Mouse (Mus musculus) forebrain, embryonic 11.5 days (tissue): ENCODE measurements around the gene Hoxd8. TPM values are rescaled to one million over a fixed set of nuclear protein-coding genes. Genes with fewer than 3 reads are reported as not detected.

ENCODE experiments used
- ATAC-seq: fragments of 200-750 bp; cut with Nextera tagmentation; replicated peaks from 2 replicates; pipeline ENCODE4 v1.8.0; 2017; ENCODE audit warnings: moderate TSS enrichment; ENCODE audit not compliant: low FRiP score
- DNase-seq: peaks from one replicate; pipeline ENCODE4 v3.0.0-alpha.2; 2017; ENCODE audit warnings: low spot score
- H3K27ac ChIP-seq: fragments of 300-500 bp; sonication (generic); 2 replicates; pipeline ENCODE4 v1.5.1; 2014; ENCODE audit warnings: low read depth, low read length
- H3K27me3 ChIP-seq: fragments of 300-500 bp; sonication (generic); 2 replicates; pipeline ENCODE4 v1.6.1; 2014; ENCODE audit warnings: mild to moderate bottlenecking, low read length, mixed read lengths; ENCODE audit not compliant: control insufficient read depth, insufficient read depth
- H3K36me3 ChIP-seq: fragments of 300-500 bp; sonication (generic); 2 replicates; pipeline ENCODE4 v1.6.1; 2014; ENCODE audit warnings: mild to moderate bottlenecking, low read length, moderate library complexity, mixed read lengths; ENCODE audit not compliant: control insufficient read depth, insufficient read depth
- H3K4me1 ChIP-seq: fragments of 300-500 bp; sonication (generic); replicated peaks from 2 replicates; pipeline ENCODE4 v1.6.1; 2014; ENCODE audit warnings: low read length, mixed read lengths; ENCODE audit not compliant: control insufficient read depth, insufficient read depth
- H3K4me2 ChIP-seq: fragments of 300-500 bp; sonication (generic); 2 replicates; pipeline ENCODE4 v1.6.1; 2014; ENCODE audit warnings: low read depth, mild to moderate bottlenecking, low read length, moderate library complexity, mixed read lengths; ENCODE audit not compliant: severe bottlenecking
- H3K4me3 ChIP-seq: fragments of 300-500 bp; sonication (generic); 2 replicates; pipeline ENCODE4 v1.5.1; 2014; ENCODE audit warnings: low read depth, low read length
- H3K9ac ChIP-seq: fragments of 300-500 bp; sonication (generic); 2 replicates; pipeline ENCODE4 v1.6.1; 2014; ENCODE audit warnings: low read length
- H3K9me3 ChIP-seq: fragments of 300-500 bp; sonication (generic); 2 replicates; pipeline ENCODE4 v1.6.1; 2016; ENCODE audit warnings: low read length, mixed read lengths; ENCODE audit not compliant: control insufficient read depth
- WGBS: fragments of 180-500 bp; shearing (Covaris S2); extraction: QIAGEN DNeasy Blood & Tissue Kit; methylation state at CpG from one replicate; pipeline ENCODE4 v1.1.7; 2014; 5-methylcytosine and 5-hydroxymethylcytosine counted together
- polyA plus RNA-seq: library from polyadenylated mRNA; unstranded; fragments of >200 nt; fragmentation: Nextera tagmentation; extraction: Ambion mirVana; gene quantifications from 2 replicates; pipeline ENCODE4 v1.2.1, GENCODE M21; 2014

Hoxd8 gene
- polyA plus RNA-seq, 1 experiment from 2014 or later: not detected

DNA sequence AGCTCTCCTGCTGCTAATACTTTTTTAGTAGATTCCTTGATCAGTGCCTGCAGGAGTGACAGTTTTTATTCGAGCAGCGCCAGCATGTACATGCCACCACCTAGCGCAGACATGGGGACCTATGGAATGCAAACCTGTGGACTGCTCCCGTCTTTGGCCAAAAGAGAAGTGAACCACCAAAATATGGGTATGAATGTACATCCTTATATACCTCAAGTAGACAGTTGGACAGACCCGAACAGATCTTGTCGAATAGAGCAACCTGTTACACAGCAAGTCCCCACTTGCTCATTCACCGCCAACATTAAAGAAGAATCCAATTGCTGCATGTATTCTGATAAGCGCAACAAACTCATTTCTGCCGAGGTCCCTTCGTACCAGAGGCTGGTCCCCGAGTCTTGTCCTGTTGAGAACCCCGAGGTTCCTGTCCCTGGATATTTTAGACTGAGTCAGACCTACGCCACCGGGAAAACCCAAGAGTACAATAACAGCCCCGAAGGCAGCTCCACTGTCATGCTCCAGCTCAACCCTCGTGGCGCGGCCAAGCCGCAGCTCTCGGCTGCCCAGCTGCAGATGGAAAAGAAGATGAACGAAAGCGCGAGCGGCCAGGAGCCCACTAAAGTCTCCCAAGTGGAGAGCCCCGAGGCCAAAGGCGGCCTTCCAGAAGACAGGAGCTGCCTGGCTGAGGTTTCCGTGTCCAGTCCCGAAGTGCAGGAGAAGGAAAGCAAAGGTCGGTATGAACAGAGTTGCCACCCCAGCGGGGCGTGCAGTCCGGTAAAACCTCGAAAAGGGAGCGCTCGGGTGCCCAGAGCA is 12.2 kb upstream of the Hoxd8 start:
- Histone ChIP-seq H3K4me2 (no peak overlapping the region), H3K4me3 (no peak overlapping the region), H3K36me3 (no peaks in the 10 kb centered on the region), H3K9me3 (no peaks in the 10 kb centered on the region), H3K27me3 (peaks cover 96% of the 10 kb centered on the region), H3K4me1 (no peaks in the 10 kb centered on the region), H3K9ac (no peak overlapping the region), H3K27ac (no peak overlapping the region)
- WGBS: 4% methylated on average over 35 of the region's 35 CpGs
- ATAC-seq (no peak), DNase-seq (no peak)

DNA sequence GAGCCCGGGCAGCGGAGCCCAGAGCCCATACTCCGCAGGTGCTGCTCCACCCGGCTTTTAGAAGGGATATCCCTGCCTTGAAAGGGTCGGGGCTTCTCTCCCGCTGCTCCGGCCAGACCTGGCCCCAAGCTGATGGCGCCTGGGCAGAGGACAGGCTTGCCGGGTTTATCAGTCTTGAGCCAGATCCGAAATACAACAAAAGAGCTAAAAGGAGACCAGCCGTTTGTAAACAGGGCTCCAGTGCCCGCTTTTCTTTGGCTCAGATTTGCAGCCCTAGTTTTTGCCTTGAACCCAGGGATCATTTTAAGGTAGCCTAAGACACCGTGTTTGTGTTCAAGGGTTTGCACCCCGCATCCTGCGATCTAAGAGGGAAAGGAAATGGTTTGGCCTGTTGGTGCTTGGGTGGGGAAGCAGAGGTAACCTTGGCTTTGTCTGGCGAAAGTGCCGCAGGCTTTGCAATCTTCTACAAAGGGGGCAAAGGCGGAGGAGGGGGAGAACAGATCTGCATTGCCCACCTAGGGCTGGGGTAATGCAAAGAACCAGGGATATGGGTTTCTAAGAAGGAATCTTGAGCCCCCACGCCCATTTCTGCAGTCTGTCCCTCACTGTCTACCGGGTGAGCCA is 11.5 kb upstream of the Hoxd8 start:
- H3K27me3 ChIP-seq: peaks cover 96% of the 10 kb centered on the region
- H3K9me3 ChIP-seq: no peaks in the 10 kb centered on the region
- peaks cover under 1% of the 10 kb centered on the region; the same call in 1 of the 2 replicates for H3K4me1 ChIP-seq
- H3K36me3 ChIP-seq: no peaks in the 10 kb centered on the region
- no peak overlapping the region for H3K27ac ChIP-seq
- DNase-seq (peak; percentile 57), ATAC-seq (no peak)
- WGBS: 2% methylated on average over 20 of the region's 20 CpGs
- H3K4me3 ChIP-seq: no peak overlapping the region
- H3K4me2 ChIP-seq: no peak overlapping the region
- H3K9ac ChIP-seq: no peak overlapping the region

GRCm38 (mm10) chr2:74693432-74693827 is 11.0 kb upstream of the Hoxd8 start:
- Histone ChIP-seq H3K27me3 (peaks cover 97% of the 10 kb centered on the region), H3K36me3 (no peaks in the 10 kb centered on the region), H3K27ac (no peak overlapping the region), H3K4me3 (no peak overlapping the region), H3K4me1 (peaks cover 3% of the 10 kb centered on the region; the same call in 1 of the 2 replicates), H3K4me2 (no peak overlapping the region), H3K9ac (no peak overlapping the region), H3K9me3 (no peaks in the 10 kb centered on the region)
- DNase-seq: peak; percentile 44
- 11% methylated on average over 4 of the region's 4 CpGs for WGBS
- no peak for ATAC-seq

- Histone ChIP-seq H3K27me3 (peaks cover 97% of the 10 kb centered on the region), H3K4me2 (no peak overlapping the region), H3K27ac (no peak overlapping the region), H3K4me1 (peaks cover 3% of the 10 kb centered on the region; the same call in 1 of the 2 replicates), H3K4me3 (no peak overlapping the region), H3K9me3 (no peaks in the 10 kb centered on the region), H3K9ac (no peak overlapping the region), H3K36me3 (no peaks in the 10 kb centered on the region)
- DNase-seq (peak; percentile 70), ATAC-seq (no peak)
- WGBS: 3% methylated on average over 16 of the region's 16 CpGs
Observed at GRCm38 (mm10) chr2:74694066-74694465, 10.3 kb upstream of the Hoxd8 start.

- H3K9me3 ChIP-seq: no peaks in the 10 kb centered on the region
- H3K4me1 ChIP-seq: peaks cover 3% of the 10 kb centered on the region; the same call in 1 of the 2 replicates
- DNase-seq: no peak
- H3K4me3 ChIP-seq: no peak overlapping the region
- H3K9ac ChIP-seq: no peak overlapping the region
- H3K4me2 ChIP-seq: no peak overlapping the region
- no peak overlapping the region for H3K27ac ChIP-seq
- H3K27me3 ChIP-seq: peaks cover 99% of the 10 kb centered on the region
- 0% methylated on average over 1 of the region's 1 CpGs for WGBS
- H3K36me3 ChIP-seq: no peaks in the 10 kb centered on the region
- ATAC-seq: no peak
Observed at GRCm38 (mm10) chr2:74695383-74695782, 9.0 kb upstream of the Hoxd8 start.

DNA sequence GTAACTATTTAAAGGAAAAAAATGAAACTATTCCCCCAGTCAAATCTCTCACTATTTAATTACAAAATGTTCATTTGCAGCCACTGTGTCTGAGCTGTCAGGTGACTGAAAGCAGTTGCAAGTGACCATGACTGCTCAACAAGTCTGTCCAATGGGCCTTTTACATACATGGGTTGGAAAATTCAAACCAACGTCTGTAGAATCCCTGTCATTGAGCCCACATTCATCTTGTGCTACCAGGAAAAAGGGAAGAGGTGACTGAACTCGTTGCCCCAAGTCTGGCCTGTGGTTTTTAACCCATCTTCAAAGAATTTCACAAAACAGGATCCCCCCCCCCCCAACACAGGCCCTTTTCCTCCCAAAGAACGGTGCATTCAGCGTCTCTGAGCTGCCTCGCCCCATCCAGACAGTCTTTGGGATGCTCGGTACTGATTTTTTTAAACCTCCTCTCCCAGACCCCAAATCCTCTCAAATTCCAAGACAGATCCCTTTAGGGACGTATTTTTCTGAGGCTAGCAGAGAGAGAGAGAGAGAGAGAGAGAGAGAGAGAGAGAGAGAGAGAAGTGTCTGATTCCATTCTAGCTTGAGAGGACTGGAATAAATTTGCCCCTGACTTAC is 8.5 kb upstream of the Hoxd8 start:
- ATAC-seq (no peak), DNase-seq (peak; percentile 50)
- H3K4me3 ChIP-seq: no peak overlapping the region
- no peak overlapping the region for H3K27ac ChIP-seq
- H3K4me1 ChIP-seq: peaks cover 3% of the 10 kb centered on the region; the same call in 1 of the 2 replicates
- no peaks in the 10 kb centered on the region for H3K36me3 ChIP-seq
- H3K9me3 ChIP-seq: no peaks in the 10 kb centered on the region
- WGBS: 3% methylated on average over 7 of the region's 7 CpGs
- H3K4me2 ChIP-seq: no peak overlapping the region
- peaks cover 100% of the 10 kb centered on the region for H3K27me3 ChIP-seq
- H3K9ac ChIP-seq: no peak overlapping the region

DNA sequence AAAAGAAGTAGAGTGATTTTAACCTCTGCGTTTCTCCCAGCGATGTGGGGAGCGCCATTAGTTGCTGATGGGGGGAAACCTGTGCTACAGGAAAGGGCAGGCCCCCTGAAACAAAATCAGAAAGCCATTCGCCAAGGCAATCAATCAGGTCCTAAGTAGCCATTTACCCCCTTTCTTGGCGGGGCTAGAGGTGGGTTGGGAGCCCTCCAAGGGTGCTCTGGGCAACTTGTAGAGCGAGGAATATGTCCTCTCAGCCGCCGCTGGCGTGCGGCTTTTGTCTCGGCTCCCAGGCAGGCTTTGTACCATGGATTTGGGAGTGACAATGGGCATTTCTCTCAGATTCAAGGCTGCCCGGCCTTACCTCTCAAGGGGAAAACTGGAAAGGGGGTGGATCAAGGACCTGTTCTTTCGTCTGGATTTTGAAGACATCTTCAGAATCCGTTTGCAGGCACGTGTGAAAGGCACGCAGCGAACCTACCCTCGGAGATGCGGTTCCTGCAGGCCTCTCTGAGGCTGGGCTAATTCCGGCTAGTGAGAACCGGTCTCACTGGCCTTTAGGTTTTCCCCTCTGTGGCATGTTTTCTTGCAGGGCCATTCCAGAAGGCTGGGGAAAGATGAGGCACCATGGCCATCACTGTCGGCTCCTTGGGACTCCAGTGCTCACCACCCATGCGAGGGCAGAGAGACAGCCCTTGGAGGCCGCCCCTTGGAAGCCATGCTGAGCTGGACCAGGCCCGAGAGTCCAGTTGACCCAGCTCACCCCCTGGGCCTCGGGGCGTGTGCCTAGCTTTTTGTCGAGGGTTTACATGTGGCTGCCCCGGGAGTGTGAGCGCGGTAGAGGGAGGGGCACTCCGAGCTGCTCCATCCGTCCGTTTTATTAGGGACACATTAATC is 7.7 kb upstream of the Hoxd8 start:
- Histone ChIP-seq H3K4me3 (no peak overlapping the region), H3K9me3 (no peaks in the 10 kb centered on the region), H3K4me2 (no peak overlapping the region), H3K27ac (no peak overlapping the region), H3K9ac (no peak overlapping the region), H3K27me3 (peaks cover 100% of the 10 kb centered on the region), H3K4me1 (peaks cover 3% of the 10 kb centered on the region; the same call in 1 of the 2 replicates), H3K36me3 (no peaks in the 10 kb centered on the region)
- DNase-seq (peak; percentile 62), ATAC-seq (no peak)
- WGBS: under 1% methylated on average over 34 of the region's 34 CpGs

DNA sequence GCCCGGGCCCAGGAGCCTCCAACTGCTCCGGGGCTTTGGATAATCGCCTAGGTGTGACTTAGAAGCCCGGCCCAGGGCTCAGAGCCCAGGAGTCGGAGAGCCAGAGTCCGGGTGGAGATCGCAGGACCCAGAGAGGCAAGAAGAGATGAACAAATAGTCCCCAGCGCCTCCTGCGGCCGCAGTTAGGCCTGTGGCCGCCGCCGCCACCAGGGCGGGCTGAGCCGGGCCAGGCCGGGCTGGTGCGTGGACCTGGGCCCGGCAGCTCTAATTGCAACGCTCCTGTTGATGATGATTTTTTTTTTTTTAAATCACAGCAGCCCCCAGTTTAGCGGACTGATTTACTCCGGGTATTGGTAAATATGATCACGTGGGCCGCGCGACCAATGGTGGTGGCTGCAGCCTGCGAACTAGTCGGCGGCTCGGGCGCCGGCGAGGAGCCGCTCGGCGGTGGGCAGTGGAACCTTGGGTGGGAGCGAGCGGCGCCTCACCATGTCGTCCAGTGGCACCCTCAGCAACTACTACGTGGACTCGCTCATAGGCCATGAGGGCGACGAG is 6.8 kb upstream of the Hoxd8 start, which contains the start of gene Hoxd9:
Gene Hoxd9, plus strand, starts transcription at position 161 of the 555 bp plus-strand sequence.
- peak; percentile 53; the same call in 1 of the 2 replicates for ATAC-seq
- peak within 1 kb of the TSS; percentile 55 for H3K4me2 ChIP-seq
- peak; percentile 81 for DNase-seq
- no peak within 1 kb of the TSS for H3K9ac ChIP-seq
- no peaks in the 10 kb centered on the region for H3K36me3 ChIP-seq
- H3K4me1 ChIP-seq: peaks cover 3% of the 10 kb centered on the region; the same call in 1 of the 2 replicates
- no peaks in the 10 kb centered on the region for H3K9me3 ChIP-seq
- H3K4me3 ChIP-seq: peak within 1 kb of the TSS; percentile 28
- peaks cover 98% of the 10 kb centered on the region for H3K27me3 ChIP-seq
- WGBS: under 1% methylated on average over 41 of the region's 43 CpGs
- H3K27ac ChIP-seq: no peak within 1 kb of the TSS
